ENCODE assay signal across 8 mouse cellular contexts in genomic region chr6:84018906-84019550, GRCm38 (mm10). TPM values are rescaled to one million over a fixed set of nuclear protein-coding genes. Genes with fewer than 3 reads are reported as not detected.
DNase-seq lines count a peak whose midpoint lies in the region; ATAC-seq lines count a peak whose summit lies in the region.

No protein-coding gene starts in this region.

- peak overlapping the region; percentile 51 for H3K4me3 ChIP-seq in heart, embryonic 16.5 days (ENCODE audit: low read length)
- peak overlapping the region; percentile 46 for H3K4me3 ChIP-seq in stomach, embryonic 16.5 days (replicated peaks; ENCODE audit: low read length)

- no peaks in the 10 kb centered on the region for H3K9me3 ChIP-seq in heart, embryonic 16.5 days (replicated peaks; ENCODE audit: control insufficient read depth, low read length)
- no peaks in the 10 kb centered on the region for H3K9me3 ChIP-seq in stomach, embryonic 16.5 days (replicated peaks; ENCODE audit: control insufficient read depth, low read length)

- peak; percentile 36 to 37 for DNase-seq in left cerebral cortex, adult 18-20 months (ENCODE audit: low spot score in 2 of 2)
- DNase-seq in left cerebral cortex, postnatal 14 days (ENCODE audit: low spot score in 2 of 2): no peak
- DNase-seq in fibroblast of lung, adult 2 months (ENCODE audit: low read depth): peak; percentile 50
- peak; percentile 86 for DNase-seq in kidney, postnatal 14 days
- DNase-seq in lung, postnatal 4 days: peak; percentile 61 to 64
- no peak for DNase-seq in cerebellum, adult 11 months

- H3K36me3 ChIP-seq in heart, embryonic 16.5 days (ENCODE audit: control insufficient read depth, insufficient read depth): no peaks in the 10 kb centered on the region
- H3K36me3 ChIP-seq in stomach, embryonic 16.5 days (ENCODE audit: control insufficient read depth, insufficient read depth, low read length): no peaks in the 10 kb centered on the region

- H3K4me1 ChIP-seq in heart, embryonic 16.5 days (ENCODE audit: control insufficient read depth, insufficient read depth, low read length): peaks cover 45% of the 10 kb centered on the region
- H3K4me1 ChIP-seq in stomach, embryonic 16.5 days (ENCODE audit: control insufficient read depth, insufficient read depth, low read length): peaks cover 11% of the 10 kb centered on the region

- H3K9ac ChIP-seq in heart, embryonic 16.5 days (ENCODE audit: low read length): peak overlapping the region; percentile 69
- H3K9ac ChIP-seq in stomach, embryonic 16.5 days (ENCODE audit: low read length): peak overlapping the region; percentile 61

- 6% methylated on average over 28 of the region's 28 CpGs for WGBS in heart, embryonic 16.5 days
- 3% methylated on average over 28 of the region's 28 CpGs for WGBS in stomach, embryonic 16.5 days

- H3K27ac ChIP-seq in heart, embryonic 16.5 days (ENCODE audit: low read length): peak overlapping the region; percentile 56
- no peak overlapping the region for H3K27ac ChIP-seq in stomach, embryonic 16.5 days (ENCODE audit: low read length)

- H3K27me3 ChIP-seq in heart, embryonic 16.5 days (ENCODE audit: control insufficient read depth, insufficient read depth, low read length): no peaks in the 10 kb centered on the region
- peaks cover 8% of the 10 kb centered on the region; the same call in 1 of the 2 replicates for H3K27me3 ChIP-seq in stomach, embryonic 16.5 days (ENCODE audit: control insufficient read depth, insufficient read depth, low read length)

- intact Hi-C loops in left cerebral cortex, postnatal 14 days (cut with DNase I): loop anchor here (2.0 kb wide), 1 partner anchor 42 kb away; no protein-coding TSS in a partner anchor

- ATAC-seq in heart, embryonic 16.5 days (replicated peaks; ENCODE audit: extremely low read depth, insufficient read depth, low FRiP score): peak; percentile 67; the same call in 1 of the 2 replicates
- peak; percentile 81; the same call in 1 of the 2 replicates for ATAC-seq in stomach, embryonic 16.5 days (ENCODE audit: insufficient read depth, low FRiP score)

- H3K4me2 ChIP-seq in heart, embryonic 16.5 days (ENCODE audit: low read depth, low read length): peak overlapping the region; percentile 83
- peak overlapping the region; percentile 78 for H3K4me2 ChIP-seq in stomach, embryonic 16.5 days (ENCODE audit: low read depth, low read length)

RNA-seq across cellular contexts. Expression of gene Dysf, which starts 10.6 kb away (rescaled TPM):
- 1 to 10 TPM; 3.8 to 4.5 TPM for total RNA-seq in left cerebral cortex, adult 18-20 months (2021)
- total RNA-seq in left cerebral cortex, postnatal 14 days (2021): 1 to 10 TPM; 4.6 to 6.4 TPM
- polyA plus RNA-seq in heart, embryonic 16.5 days (2015; fragmentation: Nextera tagmentation; extraction: Ambion mirVana): 13.2 and 15.5 TPM in 2 replicates
- polyA plus RNA-seq in stomach, embryonic 16.5 days (2015; fragmentation: Nextera tagmentation; extraction: Ambion mirVana): 9.6 and 11.5 TPM in 2 replicates

Comparison
In these comparisons a context has a peak if more than half of its experiments do, and no peak if none do; other contexts are left out.
1. DNase-seq: peak in left cerebral cortex, adult 18-20 months (2 of 2), fibroblast of lung, adult 2 months (single experiment), kidney, postnatal 14 days (single experiment) and lung, postnatal 4 days (2 of 2); none in left cerebral cortex, postnatal 14 days (0 of 2) and cerebellum, adult 11 months (single experiment).